Mouse (Mus musculus): ENCODE measurements at regions not wholly inside any gene's neighbourhood (a gene's known extent, or its start where the extent isn't known, plus 50 kb on each side); places are given as distances from the start of the nearest gene placed in this dataset. TPM values are rescaled to one million over a fixed set of nuclear protein-coding genes. Genes with fewer than 3 reads are reported as not detected.

- H3K4me1 ChIP-seq = no peaks in the 10 kb centered on the region
- peaks cover 4% of the 10 kb centered on the region for H3K27me3 ChIP-seq (ENCODE audit: insufficient read depth, poor library complexity, severe bottlenecking)
- H3K4me3 ChIP-seq = no peak overlapping the region
- DNase-seq (ENCODE audit: low spot score) = no peak
- H3K9me3 ChIP-seq = no peaks in the 10 kb centered on the region
- WGBS = 83% methylated on average over 2 of the region's 2 CpGs
- H3K36me3 ChIP-seq = no peaks in the 10 kb centered on the region
- no peak overlapping the region for H3K27ac ChIP-seq
These were observed 159.5 kb upstream of the Tmem161b start for GRCm38 (mm10) chr13:84062616-84063015.

- Histone ChIP-seq H3K4me1 (no peaks in the 10 kb centered on the region), H3K36me3 (no peaks in the 10 kb centered on the region)
These were observed 158.7 kb upstream of the Tmem161b start for GRCm38 (mm10) chr13:84063406-84063805.

DNA sequence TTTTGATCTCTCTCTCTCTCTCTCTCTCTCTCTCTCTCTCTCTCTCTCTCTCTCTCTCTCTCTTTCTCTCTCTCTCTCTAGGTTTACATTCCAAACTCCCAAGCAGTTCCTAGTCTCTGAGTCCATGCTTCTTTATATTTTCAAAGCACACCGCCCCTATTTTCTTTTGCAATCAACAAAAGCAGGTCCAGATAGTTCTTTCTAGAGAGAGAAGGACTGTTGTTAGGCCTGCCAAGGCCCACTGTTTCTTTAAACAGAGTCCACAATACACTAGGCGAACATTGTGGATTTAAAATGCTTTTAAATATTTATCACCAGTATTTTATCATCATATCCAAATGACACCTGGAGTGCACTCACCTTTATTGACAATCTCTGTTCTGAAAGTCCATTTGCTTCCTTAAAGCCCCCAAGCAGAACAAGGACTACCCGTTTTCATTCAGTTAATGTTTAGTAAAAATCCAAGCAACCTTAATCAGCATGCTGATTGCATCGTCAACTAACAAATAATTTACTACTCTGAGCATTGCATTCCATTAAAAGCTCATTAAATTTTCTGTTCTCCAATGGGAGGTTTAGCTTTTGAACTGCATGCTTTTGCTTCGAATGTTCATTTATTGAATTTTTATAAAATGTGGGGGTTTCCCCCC, 157.7 kb upstream of the Tmem161b start:
- Histone ChIP-seq H3K4me3 (no peak overlapping the region), H3K4me1 (no peaks in the 10 kb centered on the region), H3K27ac (no peak overlapping the region), H3K9me3 (no peaks in the 10 kb centered on the region), H3K27me3 (ENCODE audit: insufficient read depth, poor library complexity, severe bottlenecking) (no peaks in the 10 kb centered on the region; the same call in 1 of the 2 replicates), H3K36me3 (no peaks in the 10 kb centered on the region)
- DNase-seq (ENCODE audit: low spot score) = no peak
- 69% methylated on average over 5 of the region's 5 CpGs for WGBS

More at GRCm38 (mm10) chr13:84063406-84063805, 158.7 kb upstream of the Tmem161b start:
- no peak for DNase-seq (ENCODE audit: low spot score)
- H3K27me3 ChIP-seq (ENCODE audit: insufficient read depth, poor library complexity, severe bottlenecking) = peaks cover 4% of the 10 kb centered on the region
- 46% methylated on average over 2 of the region's 2 CpGs for WGBS
- H3K27ac ChIP-seq = no peak overlapping the region
- H3K9me3 ChIP-seq = no peaks in the 10 kb centered on the region
- H3K4me3 ChIP-seq = no peak overlapping the region

GRCm38 (mm10) chr13:84065256-84065898, 156.7 kb upstream of the Tmem161b start:
- Histone ChIP-seq H3K36me3 (no peaks in the 10 kb centered on the region), H3K4me1 (no peaks in the 10 kb centered on the region), H3K4me3 (no peak overlapping the region), H3K27me3 (ENCODE audit: insufficient read depth, poor library complexity, severe bottlenecking) (no peaks in the 10 kb centered on the region; the same call in 1 of the 2 replicates), H3K9me3 (no peaks in the 10 kb centered on the region), H3K27ac (no peak overlapping the region)
- DNase-seq (ENCODE audit: low spot score) = no peak
- WGBS = 61% methylated on average over 8 of the region's 8 CpGs

GRCm38 (mm10) chr13:84066211-84066959, 155.7 kb upstream of the Tmem161b start:
- DNase-seq (ENCODE audit: low spot score) = no peak
- H3K4me1 ChIP-seq = no peaks in the 10 kb centered on the region
- H3K4me3 ChIP-seq = no peak overlapping the region
- H3K9me3 ChIP-seq = no peaks in the 10 kb centered on the region
- no peaks in the 10 kb centered on the region for H3K27me3 ChIP-seq (ENCODE audit: insufficient read depth, poor library complexity, severe bottlenecking)
- H3K36me3 ChIP-seq = no peaks in the 10 kb centered on the region
- WGBS = 62% methylated on average over 15 of the region's 15 CpGs
- H3K27ac ChIP-seq = no peak overlapping the region

DNA sequence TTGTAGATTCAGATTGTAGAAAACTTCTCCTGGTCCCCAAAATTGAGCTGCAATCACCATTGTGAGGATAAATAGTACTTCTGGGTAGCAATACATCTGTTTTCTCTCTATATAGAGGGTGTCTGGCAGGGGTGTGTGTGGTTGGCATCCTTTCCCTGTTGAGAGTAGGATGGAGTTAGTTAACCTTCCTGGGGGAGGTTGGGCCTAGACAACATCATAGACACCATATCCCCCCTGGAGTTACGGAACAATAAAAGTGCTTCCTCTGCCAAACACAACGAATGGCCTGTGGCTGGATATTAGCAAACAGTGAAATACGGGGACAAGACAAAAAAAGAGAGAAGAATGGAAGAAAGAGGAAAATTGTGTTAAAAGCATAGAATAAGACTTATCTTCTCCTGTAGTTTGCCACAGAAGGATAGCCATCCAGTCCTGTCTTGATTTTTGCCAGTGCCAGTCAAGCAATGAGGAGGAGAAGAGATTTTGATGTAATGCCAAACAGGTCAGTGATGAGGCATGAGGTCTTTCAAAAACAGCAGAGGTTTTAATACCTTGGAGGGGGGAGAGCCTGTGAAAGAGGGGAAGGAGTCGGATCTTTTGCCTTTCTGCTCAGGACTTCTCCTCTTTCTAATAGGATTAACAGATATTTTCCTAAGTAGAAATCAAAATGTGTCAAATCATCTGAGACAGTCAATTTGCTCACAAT, 155.0 kb upstream of the Tmem161b start:
- Histone ChIP-seq H3K9me3 (no peaks in the 10 kb centered on the region), H3K36me3 (no peaks in the 10 kb centered on the region), H3K4me3 (no peak overlapping the region), H3K27me3 (ENCODE audit: insufficient read depth, poor library complexity, severe bottlenecking) (no peaks in the 10 kb centered on the region), H3K27ac (no peak overlapping the region), H3K4me1 (no peaks in the 10 kb centered on the region)
- no peak for DNase-seq (ENCODE audit: low spot score)
- 72% methylated on average over 4 of the region's 4 CpGs for WGBS

DNA sequence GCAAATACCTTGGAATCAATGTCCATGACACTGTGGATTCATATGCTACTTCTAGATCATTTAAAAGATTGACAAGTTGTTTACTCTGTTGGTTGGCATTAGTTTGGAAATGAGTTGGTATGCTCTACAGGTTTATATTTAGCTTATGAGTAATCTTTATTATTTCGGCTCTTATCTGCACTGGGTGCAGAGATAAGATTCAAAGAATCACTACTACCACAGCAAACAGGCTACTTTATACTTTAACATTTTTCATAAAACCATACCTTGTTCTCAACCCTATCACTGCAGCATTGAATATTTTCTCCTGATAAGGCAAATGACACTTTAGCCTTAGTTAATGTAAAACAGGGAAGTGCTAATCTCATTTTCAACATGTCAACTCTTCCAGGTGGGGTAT, 153.7 kb upstream of the Tmem161b start:
- WGBS = 54% methylated on average over 1 of the region's 1 CpGs

More for the DNA sequence above, 153.7 kb upstream of the Tmem161b start:
- Histone ChIP-seq H3K4me3 (no peak overlapping the region), H3K27ac (no peak overlapping the region), H3K36me3 (no peaks in the 10 kb centered on the region), H3K9me3 (no peaks in the 10 kb centered on the region), H3K4me1 (no peaks in the 10 kb centered on the region), H3K27me3 (ENCODE audit: insufficient read depth, poor library complexity, severe bottlenecking) (no peaks in the 10 kb centered on the region)
- no peak for DNase-seq (ENCODE audit: low spot score)

MicroRNAs in the stretch of these regions (microRNA counts, 519-probe panel; counts per million panel counts)
- microRNA mmu-miR-9 = not detected

Small RNA genes in the stretch of these regions (microRNA-seq; reads per million reads assigned to microRNA genes)
- not detected for gene Mir9-2
